Mouse (Mus musculus) urinary bladder, postnatal 25 days (tissue): Measurements from ENCODE around the gene Npr1.

Experiments
- DNase-seq: peaks from one replicate; pipeline ENCODE4 v3.0.0; 2022; ENCODE audit warnings: low spot score

The Npr1 gene

DNA sequence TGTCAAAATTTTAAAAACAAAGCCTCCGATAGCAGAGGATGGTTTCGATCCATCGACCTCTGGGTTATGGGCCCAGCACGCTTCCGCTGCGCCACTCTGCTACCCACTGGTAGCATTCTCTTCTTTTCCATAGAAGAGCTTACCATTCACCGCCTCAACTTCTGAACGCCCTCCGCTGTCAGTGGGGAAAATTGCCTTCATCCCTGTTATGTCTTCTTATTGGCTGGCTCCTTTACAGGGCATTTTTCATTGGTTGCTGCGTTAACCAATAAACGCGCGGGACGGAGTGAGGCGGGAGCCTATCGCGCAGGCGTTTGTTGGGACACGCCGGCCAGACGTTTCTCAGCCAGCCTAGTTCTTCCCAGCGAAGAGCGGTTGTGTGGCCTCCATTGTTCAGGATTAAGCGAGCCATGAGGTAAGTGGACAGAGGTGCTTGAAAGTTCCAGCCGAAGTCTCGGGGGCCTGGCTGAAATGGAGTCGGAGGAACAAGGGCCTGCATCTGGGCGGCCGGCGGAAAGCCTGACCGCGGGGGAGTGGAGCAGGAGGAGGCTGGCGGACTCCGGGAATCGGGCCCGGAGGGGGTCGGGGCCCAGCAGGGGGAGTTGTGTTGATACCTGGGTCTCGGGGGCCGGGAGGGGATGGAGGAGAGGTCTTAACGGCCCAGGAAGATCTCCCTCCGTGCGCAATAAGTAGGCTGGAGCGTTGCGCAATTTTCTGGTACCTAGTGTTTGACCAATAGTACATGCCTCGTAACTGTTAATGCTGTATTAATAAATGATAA is 10.4 kb upstream of the Npr1 start, which contains the start of gene Ilf2:
Ilf2 (plus strand) TSS at position 296 of the 781 bp plus-strand sequence.
- peak; percentile 86 for DNase-seq

DNA sequence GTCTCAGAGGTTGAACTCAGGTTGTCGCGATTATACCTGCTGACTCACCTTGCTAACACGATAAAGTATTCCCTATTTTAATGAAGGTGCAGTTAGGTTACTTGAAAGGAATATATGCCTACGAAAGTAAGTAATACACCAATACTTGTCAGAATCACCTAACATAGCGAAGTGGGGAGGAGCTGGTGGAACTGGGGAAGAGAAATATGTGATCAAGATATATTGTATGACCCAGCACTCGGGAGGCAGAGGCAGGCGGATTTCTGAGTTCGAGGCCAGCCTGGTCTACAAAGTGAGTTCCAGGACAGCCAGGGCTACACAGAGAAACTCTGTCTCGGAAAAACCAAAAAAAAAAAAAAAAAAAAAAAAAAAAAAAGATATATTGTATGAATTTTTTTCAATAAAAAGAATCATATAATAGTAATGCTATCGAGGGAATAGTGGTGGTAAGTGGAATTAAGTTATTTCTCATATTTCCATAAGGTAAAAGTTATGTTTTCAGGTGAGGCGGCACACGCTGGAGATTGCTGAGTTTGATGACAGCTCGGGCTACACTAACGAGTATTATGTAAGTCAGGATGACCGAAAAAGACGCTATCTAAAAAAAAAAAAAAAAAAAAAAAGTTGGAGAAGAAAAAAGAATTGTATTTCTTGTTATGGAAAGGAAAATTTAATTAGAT is 9.6 kb upstream of the Npr1 start:
- DNase-seq, result no peak

DNA sequence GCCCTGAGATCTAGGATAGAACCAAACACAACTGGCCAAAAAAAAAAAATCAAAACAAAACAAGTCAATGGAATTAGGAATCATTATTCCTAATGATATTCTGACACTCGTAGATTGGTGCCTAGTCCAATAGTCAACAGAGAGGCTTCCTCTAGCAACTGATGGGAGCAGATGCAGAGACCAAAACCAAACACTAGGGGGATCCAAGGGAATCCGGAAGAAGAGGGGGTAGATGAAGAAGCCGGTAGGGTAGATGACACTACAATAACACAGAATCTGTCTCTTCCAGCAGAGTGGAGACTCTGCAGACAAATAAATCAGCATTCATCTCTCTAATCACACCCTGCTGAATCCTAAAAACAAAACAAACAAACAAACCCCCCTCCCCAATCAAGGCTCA is 6.5 kb upstream of the Npr1 start:
- DNase-seq, result peak; percentile 30

DNA sequence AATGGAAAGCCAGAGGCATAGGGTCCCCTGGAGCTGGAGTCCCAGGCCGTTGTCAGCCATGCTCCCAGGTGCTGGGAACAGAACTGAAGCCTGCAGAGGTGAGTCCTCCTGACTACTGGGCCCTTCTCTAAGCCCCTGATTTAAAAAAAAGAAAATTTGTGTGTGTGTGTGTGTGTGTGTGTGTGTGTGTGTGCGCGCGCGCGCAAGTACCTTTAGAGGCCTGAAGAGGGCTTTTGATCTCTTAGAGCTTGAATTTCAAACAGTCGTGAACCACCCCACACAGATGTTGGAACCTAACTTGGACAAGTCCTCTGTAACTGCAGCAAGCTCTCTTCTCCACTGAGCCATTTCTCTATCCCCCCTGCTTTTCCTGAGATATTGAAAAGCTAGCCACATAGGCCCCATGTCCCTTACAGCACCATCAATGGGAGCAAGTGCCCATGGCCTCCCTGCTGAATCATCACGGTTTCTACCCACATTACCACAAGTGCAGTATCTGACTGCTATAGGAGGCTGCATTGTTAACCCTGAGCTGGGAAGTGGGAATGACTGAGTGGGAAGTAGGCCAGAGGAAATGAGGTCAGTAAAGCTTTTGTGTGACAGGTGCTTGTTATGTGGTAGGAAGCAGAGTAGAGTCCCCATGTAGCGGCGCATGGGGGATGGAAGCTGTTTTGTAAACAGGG is 2.1 kb upstream of the Npr1 start:
- no peak for DNase-seq

DNA sequence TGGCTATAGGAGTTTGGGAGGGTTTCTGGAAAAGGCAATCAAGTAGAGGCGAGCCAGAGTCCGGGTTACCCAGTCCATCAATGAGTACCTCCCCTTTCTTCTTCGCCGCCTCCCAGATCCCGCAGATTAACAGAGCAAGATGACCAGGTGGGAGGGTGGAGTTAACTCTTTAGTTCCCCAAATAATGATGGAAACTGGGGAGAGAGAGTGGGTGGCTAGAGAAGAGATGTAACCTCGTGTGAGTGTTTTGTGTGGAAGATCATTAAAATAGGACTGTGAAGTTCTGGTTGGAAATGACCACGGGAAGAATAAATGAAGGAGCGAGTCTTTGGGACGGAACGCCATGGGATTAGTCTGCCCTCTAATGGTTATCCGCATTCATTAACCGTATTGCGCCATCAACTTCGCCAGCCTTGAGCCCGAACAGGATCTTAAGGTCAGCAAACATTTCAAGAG is 673 bp upstream of the Npr1 start:
- peak; percentile 44 for DNase-seq

DNA sequence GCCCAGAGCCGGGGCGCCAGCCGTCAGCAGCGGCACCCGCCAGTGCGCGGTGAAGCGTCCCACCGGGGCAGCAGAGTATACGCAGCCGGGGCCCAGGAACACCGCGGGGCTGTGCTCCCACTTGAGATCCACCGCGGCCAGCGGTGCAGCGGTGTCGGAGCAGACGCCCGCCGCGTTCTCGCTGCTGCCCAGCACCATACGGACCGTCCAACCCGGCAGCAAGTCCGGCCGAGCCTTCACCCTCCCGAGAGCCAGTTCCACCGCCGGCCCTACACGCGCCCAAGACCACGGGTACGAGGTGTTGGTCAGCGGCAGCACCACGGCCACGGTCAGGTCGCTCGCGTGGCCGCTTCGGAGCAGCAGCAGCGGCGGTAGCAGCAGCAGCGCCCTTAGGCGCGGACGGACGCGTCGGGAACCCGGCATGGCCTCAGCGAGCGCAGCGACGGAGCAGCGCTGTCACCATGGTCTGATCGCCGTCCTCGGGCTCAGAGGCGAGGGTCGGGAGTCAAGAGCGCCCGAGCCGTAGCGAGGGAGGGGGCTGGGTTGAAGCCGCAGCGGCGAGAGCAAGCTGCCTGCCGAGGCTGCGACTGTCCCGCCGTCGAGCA is 483 bp downstream of the Npr1 start:
- peak; percentile 26 for DNase-seq

DNA sequence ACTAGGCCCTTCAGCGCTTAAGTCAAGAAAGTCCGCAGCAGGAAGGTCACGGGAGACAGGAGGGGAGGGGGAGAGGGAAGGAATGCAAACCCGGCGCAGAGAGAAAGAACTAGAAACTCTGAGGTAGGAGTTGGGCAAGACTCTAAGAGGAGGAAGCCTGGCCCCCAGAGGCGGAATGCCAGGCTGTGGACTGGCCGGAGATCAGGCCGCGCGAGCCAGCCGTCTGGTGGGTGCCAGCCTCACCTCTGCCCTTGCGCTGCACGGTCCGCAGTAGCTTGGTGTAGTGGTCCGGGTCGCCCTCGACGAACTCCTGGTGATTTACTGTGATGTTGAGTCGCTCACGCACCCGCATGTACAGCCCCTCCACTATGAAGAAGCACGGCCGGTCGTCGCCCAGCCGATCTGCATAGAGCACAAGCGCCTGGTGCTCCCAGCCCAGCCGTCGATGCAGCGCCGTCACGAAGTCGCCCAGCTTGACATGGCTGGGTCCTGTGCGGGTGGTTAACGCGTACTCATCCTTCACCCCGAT is 1.1 kb downstream of the Npr1 start:
- DNase-seq, result no peak

DNA sequence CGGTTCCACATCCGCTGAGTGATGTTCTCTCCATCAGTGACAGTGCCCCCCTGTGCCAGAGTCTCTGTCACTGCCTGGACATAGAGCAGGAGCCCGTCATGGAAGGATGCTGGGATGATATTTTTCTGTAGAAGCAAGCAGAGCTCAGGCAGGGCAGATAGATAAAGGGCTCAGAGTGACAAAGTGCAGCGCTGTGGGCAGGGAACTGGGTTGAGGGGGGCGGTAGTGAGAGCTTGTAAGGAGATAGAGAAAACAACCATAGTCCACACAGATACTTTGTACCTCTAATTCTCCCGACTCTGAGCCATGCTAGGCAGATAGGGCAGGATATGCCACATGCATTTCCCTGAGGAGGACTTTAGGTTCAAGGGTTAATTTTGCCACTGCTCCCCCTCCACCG is 3.1 kb downstream of the Npr1 start:
- no peak for DNase-seq

DNA sequence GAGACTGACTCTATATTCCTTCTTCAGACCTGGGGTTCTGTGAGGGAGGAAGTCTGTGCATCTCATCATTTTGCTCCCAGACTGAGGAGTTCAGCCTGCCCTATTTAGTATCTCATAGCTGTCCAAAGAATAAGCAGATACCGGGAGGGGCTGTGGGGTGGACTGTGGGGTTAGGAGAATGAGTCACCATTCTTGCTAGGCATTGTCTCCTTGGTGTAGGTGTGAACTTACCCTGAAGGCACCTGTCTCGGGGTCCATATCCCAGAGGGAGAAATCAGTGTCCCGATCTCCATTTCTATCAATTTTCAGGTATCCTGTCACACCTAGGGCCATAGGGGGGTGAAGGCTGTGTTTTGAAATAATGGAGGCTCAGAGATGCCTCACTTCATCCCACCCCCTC is 3.7 kb downstream of the Npr1 start:
- DNase-seq, result no peak

DNA sequence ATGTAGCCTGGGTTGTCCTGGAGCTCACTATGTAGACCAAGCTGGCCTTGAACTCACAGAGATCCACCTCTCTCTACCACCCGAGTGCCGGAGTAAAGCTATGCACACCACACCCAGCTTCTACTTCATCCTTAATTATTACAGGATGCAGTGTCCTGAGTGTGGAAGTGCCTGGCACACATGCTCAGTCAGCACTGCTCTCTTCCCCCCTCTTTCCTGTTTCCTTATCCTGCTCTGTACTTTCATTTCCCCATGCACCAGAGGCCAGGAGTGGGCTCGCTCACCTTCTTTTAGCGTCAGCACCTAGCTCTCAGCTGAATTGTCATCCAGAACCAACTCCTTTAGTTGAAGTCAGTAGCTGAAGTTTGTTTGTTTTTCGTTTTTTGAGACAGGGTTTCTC is 5.4 kb downstream of the Npr1 start:
- no peak for DNase-seq

DNA sequence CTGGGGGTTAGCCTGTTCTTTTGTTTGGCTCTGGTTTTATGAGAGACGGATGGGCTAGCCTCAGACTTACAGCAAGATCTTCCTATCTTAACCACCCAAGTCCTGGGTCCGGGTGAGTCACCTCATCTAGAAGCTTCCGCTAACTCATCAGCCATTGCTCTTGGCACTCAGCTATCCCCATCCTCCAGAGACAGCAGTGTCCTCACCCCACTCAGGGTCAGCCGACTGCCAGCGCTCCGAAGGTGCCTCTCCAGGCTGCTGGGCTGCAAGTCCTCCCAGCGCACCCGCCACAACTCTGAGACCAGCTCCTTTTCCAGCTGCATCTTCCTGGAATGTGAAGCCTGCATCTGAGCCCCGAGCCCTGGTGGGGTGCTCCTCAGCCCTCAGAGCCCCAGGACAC is 5.9 kb downstream of the Npr1 start:
- DNase-seq, result no peak

DNA sequence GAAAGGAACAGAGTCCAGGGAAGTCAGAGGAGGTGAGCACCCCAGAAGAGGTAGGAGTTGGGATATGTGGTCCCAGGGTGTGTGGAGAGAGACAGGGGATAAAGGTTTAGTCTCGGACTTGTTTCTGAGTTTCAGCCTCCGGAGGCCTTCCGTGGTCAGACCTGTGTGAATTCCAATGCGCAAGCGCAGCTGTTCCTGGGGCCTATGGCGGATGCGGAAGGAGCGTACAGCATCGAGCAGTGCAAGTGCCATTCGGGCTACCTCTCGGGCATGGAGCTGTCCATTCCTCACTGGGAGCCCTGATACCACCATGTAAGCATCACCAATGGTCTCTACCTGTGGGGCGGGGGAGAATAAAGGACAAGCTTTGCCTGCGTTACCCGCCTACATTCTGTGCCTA is 10.7 kb downstream of the Npr1 start:
- DNase-seq, result no peak

DNA sequence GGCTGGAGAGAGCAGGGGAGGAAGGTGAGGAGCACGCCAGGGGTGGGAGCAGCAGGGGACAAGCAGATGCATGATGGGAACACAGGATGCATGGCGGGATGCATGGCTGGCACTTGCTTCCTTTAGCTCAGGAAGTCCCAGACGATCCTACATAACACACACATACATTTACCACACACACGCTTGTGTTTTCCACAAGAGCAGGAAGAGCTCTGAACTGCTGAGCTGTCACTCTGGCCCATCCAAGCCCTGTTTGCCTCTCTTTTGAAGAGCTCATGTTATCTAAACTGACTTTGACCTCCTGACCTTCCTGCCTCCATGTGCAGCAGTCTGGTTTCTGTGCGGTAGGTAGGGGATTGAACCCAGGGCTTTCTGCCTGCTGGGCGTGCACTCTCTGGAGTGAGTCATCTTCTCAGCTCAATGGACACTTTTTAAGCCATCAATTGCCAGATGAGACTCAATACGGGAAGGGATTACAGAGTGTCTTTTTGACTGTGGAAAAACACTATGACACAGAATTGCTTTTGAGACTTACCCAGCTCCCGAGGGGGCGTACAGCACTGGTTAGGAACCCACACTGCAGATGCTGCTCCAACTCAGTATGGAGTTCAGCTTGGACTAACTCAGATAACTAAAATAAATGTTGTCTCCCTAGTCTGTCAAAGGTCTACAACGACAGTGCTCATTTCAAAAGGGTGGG is 14.1 kb downstream of the Npr1 start:
- DNase-seq, result no peak

DNA sequence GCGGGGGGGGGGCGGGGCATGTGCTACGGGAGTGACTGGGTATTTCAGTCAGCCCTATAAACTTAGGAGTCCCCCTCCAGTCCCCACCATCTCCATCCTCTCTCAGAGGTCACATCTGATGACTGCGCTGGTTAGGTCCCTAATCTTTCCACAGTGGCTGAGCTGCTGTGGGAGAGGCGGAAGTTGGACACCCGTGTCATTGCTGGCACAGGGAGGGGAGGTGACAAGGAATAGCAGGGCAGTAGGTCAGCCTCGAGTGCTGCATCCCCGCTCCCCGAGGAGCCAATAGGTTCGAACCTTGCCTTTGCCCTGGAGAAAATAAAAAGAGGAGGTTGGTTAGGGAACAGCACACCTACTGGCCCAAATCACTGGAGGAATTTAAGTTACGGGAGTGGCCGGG is 14.8 kb downstream of the Npr1 start:
- no peak for DNase-seq

DNA sequence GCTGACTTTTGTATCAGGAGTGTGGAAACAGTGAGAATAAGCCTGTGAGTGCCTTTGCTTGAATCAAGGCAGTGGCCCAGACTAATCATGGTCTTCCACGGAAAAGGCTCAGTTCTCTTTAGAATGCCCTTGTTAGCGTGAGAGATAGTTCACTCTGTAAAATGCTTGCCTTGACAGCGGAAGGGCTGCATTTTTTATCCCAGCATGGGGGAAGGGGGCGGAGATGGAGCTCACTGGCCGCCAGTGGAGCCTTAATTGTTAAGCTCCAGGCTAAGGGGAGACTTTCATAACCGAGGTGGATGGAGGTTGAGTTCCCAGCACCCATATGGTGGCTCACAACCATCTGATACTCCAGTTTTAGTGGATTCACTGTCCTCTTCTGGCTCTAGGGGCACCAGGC is 17.0 kb downstream of the Npr1 start:
- no peak for DNase-seq

DNA sequence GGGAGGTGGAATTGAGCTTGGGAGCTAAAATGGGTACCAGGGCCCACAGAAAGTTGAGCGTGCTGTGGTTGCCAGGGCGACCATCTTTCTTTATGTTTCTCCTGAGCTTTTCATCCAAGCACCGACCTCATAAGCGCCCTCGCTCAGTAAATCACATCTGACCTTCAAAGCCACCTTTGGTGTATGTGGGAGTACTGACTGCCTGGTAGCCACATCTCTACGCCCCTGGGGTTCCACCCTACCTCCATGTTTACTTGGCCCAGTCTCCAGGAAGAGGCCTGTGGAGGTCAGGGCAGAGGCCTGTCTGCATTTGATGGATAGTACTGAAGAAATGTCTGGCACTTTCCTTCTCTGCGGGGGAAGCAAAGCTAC is 18.6 kb downstream of the Npr1 start:
- DNase-seq, result no peak

DNA sequence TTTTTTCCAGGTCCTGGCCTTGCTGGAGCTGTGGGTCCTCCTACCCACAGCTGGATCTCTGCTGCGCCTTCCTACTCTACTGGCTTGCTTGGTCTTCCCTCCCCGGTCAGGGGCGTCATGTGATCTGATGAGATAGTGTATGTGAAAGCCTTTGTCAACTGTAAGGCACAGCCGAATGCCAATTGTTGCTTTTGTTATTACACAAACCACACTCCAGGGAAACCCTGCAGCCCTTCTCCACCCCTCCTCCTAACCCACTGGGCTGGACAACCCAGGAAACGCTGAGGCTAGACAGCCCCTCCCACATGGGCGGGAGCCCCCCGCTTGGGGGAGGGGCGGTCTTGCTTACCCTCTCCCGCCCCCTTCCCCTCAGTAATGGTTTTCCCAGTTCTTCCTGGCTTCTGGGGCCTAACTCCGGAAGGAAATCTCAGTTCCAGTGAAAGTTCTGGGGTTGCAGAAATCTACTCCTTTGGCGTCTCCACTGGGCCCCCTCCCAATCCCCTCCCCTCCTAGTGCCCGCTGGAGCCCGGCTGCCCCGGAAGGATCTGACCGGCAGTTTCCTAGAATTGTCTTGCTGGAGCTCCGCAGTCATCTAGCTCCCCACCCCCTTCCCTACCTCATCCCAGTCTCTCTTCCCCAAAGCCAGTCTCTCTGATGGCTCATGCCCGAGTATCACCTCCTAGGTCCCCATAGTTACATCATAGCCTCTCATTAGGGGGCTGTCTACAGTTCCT is 19.1 kb downstream of the Npr1 start:
- peak; percentile 64 for DNase-seq

DNA sequence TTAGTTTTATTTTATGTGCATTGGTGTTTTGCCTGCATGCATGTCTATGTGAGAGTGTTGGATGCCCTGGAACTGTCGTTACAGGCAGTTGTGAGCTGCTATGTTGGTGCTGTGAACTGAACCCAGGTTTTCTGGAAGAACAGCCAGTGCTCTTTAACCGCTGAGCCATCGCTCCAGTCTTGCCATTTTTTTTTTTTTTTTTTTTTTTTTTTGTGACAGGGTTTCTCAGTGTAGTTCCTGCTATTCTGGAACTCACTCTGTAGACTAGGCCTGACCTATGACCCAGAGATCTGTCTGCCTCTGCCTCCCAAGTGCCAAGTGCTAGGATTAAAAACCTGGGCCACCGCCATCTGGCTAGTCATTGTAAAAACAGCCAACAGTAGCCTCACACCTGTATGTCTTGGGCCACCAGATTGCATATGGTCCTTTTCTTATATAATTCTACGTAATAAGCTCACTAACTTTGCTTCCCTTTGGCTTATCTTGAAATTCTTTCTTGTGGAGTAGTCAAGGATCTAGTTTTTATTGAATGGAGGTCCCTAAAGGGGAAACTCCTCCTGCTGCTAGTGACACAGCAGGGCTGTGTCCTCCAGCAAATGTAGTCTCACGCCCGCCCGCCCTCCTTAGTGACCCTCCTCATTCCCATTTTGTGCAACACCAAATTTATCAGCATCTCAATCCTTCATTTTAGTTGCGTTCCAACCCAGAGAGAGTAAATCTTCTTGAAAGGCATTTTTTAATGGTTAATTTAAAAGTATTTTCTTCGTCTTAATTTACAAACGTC is 20.1 kb downstream of the Npr1 start:
- DNase-seq, result no peak

DNA sequence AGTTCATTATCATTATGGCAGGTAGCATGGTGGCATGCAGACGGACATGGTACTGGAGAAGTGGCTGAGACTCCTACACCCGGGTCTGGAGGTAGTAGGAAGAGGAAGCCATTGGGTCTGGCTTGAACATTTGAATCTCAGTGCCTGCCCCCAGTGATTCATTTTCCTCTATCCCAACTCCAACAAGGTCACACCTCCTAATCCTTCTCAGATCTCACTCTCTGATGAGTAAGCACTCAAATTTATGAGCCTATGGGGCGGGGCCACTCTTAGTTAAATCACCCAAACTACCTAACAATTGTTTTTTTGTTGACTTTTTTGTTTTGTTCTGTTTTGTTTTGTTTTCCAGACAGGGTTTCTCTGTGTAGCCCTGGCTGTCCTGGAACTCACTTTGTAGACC is 21.7 kb downstream of the Npr1 start:
- no peak for DNase-seq

DNA sequence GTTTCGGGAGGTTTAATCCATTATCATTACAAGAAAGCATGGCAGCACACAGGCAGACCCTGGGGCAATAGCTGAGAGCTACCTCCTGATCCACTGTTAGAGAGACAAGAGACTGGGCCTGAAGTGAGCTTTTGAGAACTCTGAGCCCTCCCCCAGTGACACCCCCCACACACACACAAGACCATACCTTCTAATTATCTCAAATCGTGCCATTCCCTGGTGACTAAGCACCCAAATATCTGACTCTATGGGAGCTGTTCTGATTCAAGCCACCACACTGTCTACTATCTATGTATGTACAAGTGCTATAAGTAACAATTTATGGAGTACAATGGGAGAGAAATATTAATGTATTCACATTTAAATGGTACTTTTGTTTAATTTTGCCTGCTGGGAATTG is 24.9 kb downstream of the Npr1 start:
- no peak for DNase-seq
